Mouse (Mus musculus) B cell, adult 62 days (primary cell): ENCODE data around the gene Olfr1197. TPM values are rescaled to one million over a fixed set of nuclear protein-coding genes. Genes with fewer than 3 reads are reported as not detected.

Source experiments
- total RNA-seq: library from RNA; stranded (reverse); gene quantifications from 4 replicates; pipeline ENCODE4 v1.2.4, GENCODE M21; 2023

Gene Olfr1197
- not detected in 4 replicates for total RNA-seq

DNA sequence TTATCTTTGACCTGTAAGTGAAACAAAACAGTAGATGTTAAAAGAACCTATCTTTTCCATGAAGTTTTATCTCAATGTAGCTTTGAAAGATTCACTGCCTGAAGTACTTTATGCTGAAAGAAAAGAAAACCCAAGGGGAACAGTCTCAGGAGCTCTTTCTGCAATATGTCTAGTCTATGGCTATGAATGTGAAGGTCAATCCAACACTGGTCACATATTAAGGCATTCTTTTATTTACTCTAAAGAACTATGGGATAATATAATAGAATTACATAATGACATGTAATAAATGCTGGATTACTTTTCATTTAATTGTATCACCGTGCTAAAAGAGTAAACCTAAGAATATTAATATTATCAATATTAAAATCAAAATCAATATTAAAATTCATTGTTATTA, at the start of gene Olfr1197:
Olfr1197 (minus strand) TSS at position 101 of the 400 bp plus-strand sequence.

DNA sequence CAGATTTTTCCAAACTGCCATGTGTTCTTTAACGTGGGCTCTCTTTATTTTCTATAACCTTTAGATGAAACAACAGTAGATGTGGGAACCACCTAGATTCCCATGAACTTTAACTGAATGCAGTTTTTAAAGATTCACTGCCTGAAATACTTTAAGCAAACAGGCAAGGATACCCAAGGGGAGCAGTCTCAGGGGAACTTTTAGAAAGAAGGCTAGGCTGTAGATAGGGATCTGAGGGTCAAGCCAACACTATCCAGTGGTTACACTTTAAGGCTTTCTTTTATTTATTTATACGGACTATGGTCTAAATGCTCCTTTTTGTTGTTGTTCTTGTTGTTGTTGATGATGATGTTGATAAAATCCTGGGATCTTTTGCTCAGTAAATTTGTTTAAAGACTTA, 38.2 kb upstream of the Olfr1197 start, which contains the start of gene Olfr1200:
Olfr1200 (minus strand) TSS at position 101 of the 400 bp plus-strand sequence.

GRCm38 (mm10) chr2:88760369-88760768, 28.2 kb upstream of the Olfr1197 start, which contains the start of gene Olfr1199:
Gene Olfr1199 (minus strand): TSS chr2:88760469.

DNA sequence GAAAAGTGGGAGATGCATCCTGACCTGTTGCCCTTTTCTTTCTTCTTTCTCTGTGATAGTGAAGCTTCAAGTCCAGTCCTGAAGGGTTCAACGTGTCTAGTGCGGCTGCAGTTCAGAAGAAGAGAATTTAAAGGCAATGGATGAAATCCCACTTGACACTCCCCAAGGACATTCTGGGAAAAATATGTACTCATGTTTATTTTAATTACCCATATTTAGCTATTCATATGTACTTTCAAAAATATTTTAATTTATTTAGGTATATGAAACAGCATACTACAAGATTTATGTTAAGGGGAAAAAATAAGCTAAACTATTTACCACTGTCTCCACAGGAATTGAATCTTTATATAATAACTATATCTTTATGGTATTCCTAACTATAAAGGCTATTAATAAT, 19.1 kb upstream of the Olfr1197 start, which contains the start of gene Olfr1198:
Olfr1198 (minus strand) TSS at position 101 of the 400 bp plus-strand sequence.

GRCm38 (mm10) chr2:88704497-88704896, 27.7 kb downstream of the Olfr1197 start, which contains the start of gene Olfr1196:
Gene Olfr1196 (minus strand): TSS chr2:88704597.

GRCm38 (mm10) chr2:88689087-88689486, 43.1 kb downstream of the Olfr1197 start, which contains the start of gene Olfr1195:
Gene Olfr1195 (minus strand): TSS chr2:88689187.

Other genes starting within 250 kb of the Olfr1197 start
- not detected in 4 replicates for gene Olfr1184, start 248.8 kb downstream of the Olfr1197 start, total RNA-seq
- not detected in 4 replicates for gene Olfr1185-ps1, start 239.0 kb downstream of the Olfr1197 start, total RNA-seq
- gene Olfr1186, start 213.8 kb downstream of the Olfr1197 start, total RNA-seq = not detected in 4 replicates
- not detected in 4 replicates for gene Olfr1188, start 175.4 kb downstream of the Olfr1197 start, total RNA-seq
- gene Olfr1189, start 145.9 kb downstream of the Olfr1197 start, total RNA-seq = not detected in 4 replicates
- gene Olfr1191-ps1, start 91.8 kb downstream of the Olfr1197 start, total RNA-seq = 0.09 to 0.20 TPM in 2 of 4 replicates, not detected in the others
- not detected in 4 replicates for gene Olfr1192-ps1, start 83.9 kb downstream of the Olfr1197 start, total RNA-seq
- gene Olfr1193, start 56.7 kb downstream of the Olfr1197 start, total RNA-seq = not detected in 4 replicates
- not detected in 4 replicates for gene Olfr1195, start 43.2 kb downstream of the Olfr1197 start, total RNA-seq
- not detected in 4 replicates for gene Olfr1196, start 27.8 kb downstream of the Olfr1197 start, total RNA-seq
- gene Olfr1198, start 19.0 kb upstream of the Olfr1197 start, total RNA-seq = not detected in 4 replicates
- not detected in 4 replicates for gene Olfr1199, start 28.1 kb upstream of the Olfr1197 start, total RNA-seq
- not detected in 4 replicates for gene Olfr1200, start 38.1 kb upstream of the Olfr1197 start, total RNA-seq
- gene Olfr1201, start 60.7 kb upstream of the Olfr1197 start, total RNA-seq = not detected in 4 replicates
- not detected in 4 replicates for gene Olfr1202, start 82.1 kb upstream of the Olfr1197 start, total RNA-seq
- gene Olfr1205, start 97.4 kb upstream of the Olfr1197 start, total RNA-seq = not detected in 4 replicates
- gene Olfr1204, start 116.9 kb upstream of the Olfr1197 start, total RNA-seq = not detected in 4 replicates
- gene Olfr1206, start 130.9 kb upstream of the Olfr1197 start, total RNA-seq = not detected in 4 replicates
- gene Olfr1208, start 169.9 kb upstream of the Olfr1197 start, total RNA-seq = not detected in 4 replicates
- not detected in 4 replicates for gene Olfr1209, start 182.8 kb upstream of the Olfr1197 start, total RNA-seq
- not detected in 4 replicates for gene Olfr1211, start 205.7 kb upstream of the Olfr1197 start, total RNA-seq
- not detected in 4 replicates for gene Olfr1212, start 221.6 kb upstream of the Olfr1197 start, total RNA-seq
- gene Gm13762, start 247.9 kb upstream of the Olfr1197 start, total RNA-seq = not detected in 4 replicates